Mouse (Mus musculus) hindbrain, embryonic 12.5 days (tissue): Measurements from ENCODE around the gene Iffo1. TPM values are rescaled to one million over a fixed set of nuclear protein-coding genes. Genes with fewer than 3 reads are reported as not detected.

Experiments
- ATAC-seq: fragments of 200-750 bp; cut with Nextera tagmentation; 2 replicates; pipeline ENCODE4 v1.8.0; 2017; ENCODE audit warnings: moderate TSS enrichment; ENCODE audit not compliant: low FRiP score
- H3K27ac ChIP-seq: fragments of 300-500 bp; sonication (generic); 2 replicates; pipeline ENCODE4 v1.5.1; 2016; ENCODE audit warnings: mild to moderate bottlenecking
- H3K27me3 ChIP-seq: fragments of 300-500 bp; sonication (generic); 2 replicates; pipeline ENCODE4 v1.6.1; 2016; ENCODE audit warnings: mild to moderate bottlenecking
- H3K36me3 ChIP-seq: fragments of 300-500 bp; sonication (generic); 2 replicates; pipeline ENCODE4 v1.6.1; 2016; ENCODE audit warnings: mild to moderate bottlenecking
- H3K4me1 ChIP-seq: fragments of 300-500 bp; sonication (generic); 2 replicates; pipeline ENCODE4 v1.6.1; 2016
- H3K4me2 ChIP-seq: fragments of 300-500 bp; sonication (generic); replicated peaks from 2 replicates; pipeline ENCODE4 v1.6.1; 2016; ENCODE audit warnings: mild to moderate bottlenecking
- H3K4me3 ChIP-seq: fragments of 300-500 bp; sonication (generic); 2 replicates; pipeline ENCODE4 v1.5.1; 2016; ENCODE audit warnings: mild to moderate bottlenecking
- H3K9ac ChIP-seq: fragments of 300-500 bp; sonication (generic); 2 replicates; pipeline ENCODE4 v1.6.1; 2016; ENCODE audit warnings: mild to moderate bottlenecking, moderate library complexity
- H3K9me3 ChIP-seq: fragments of 300-500 bp; sonication (generic); replicated peaks from 2 replicates; pipeline ENCODE4 v1.6.1; 2016; ENCODE audit warnings: mild to moderate bottlenecking
- WGBS: fragments of 180-500 bp; shearing (Covaris S2); methylation state at CpG from one replicate; pipeline ENCODE4 v1.1.7; 2016; 5-methylcytosine and 5-hydroxymethylcytosine counted together
- polyA plus RNA-seq: library from polyadenylated mRNA; unstranded; fragments of >200 nt; fragmentation: Nextera tagmentation; extraction: Ambion mirVana; gene quantifications from 2 replicates; pipeline ENCODE4 v1.2.1, GENCODE M21; 2016

The Iffo1 gene
- polyA plus RNA-seq: 19.2 and 21.3 TPM in 2 replicates

DNA sequence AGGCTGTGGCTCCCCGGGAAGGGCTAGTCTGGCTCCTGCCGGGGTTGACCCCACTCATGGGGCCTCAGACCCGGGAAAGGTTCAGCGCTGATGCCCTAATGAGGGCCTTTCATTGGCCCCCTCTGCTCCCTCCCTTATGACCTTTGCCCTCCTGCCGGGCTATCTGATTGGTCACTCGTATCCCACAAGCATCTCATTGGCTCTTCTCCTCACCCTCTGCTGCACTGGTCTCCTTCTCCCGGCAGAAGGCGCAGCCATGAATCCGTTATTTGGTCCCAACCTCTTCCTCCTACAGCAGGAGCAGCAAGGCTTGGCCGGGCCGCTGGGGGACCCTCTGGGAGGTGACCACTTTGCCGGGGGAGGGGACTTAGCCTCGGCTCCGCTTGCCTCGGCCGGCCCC lies at the start of gene Iffo1:
Iffo1 (plus strand) TSS at position 241 of the 400 bp plus-strand sequence.
- Histone ChIP-seq H3K27ac (peak within 1 kb of the TSS; percentile 93), H3K9me3 (no peaks in the 10 kb centered on the region), H3K9ac (peak within 1 kb of the TSS; percentile 83), H3K36me3 (peaks cover 35% of the 10 kb centered on the region), H3K4me1 (peaks cover 46% of the 10 kb centered on the region), H3K27me3 (no peaks in the 10 kb centered on the region), H3K4me2 (peak within 1 kb of the TSS; percentile 72), H3K4me3 (peak within 1 kb of the TSS; percentile 76)
- ATAC-seq: peak; percentile 95
- WGBS: under 1% methylated on average over 16 of the region's 16 CpGs

DNA sequence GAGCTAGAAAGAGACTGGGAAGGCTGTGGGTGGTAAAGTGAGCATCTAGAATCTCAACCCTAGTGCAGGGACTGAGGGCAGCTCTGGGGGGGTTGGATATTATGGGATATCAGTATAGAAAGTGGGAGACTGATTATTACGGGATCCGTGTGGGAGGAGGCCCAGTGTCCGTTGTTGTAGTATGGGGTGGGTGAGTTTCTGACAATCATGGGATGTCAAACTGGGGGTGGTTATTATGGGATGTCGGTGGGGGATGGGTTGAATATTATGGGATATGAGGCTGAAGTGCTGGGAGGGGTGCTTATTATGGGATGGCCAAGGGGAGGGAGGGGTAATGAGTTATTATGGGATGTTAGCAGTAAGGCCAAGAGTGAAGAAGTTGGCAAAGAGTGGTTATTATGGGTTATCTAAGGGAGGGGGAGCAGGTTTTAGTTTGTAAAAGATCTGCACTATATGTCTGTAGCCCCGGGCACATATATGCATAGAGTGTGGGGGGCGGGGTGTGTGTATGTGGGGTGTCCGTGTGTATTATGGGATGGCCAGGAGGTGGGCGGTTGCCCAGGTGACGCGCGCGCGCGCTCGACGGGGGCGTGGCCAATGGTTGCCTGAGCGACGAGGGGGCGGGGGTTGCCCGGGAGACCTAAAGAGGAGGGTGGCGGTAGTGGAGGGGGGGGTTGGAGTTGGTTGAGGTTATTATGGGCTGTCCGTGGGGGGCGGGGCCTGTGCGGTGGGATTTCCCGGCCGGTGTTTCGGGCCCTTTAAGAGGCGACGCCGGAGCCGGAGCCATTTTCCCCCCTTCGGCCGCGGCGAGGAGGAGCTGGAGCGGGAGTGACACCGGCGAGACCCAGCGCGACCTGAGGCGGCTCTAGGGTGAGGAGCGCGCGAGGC lies 49.4 kb upstream of the Iffo1 start, which contains the start of gene Chd4:
Chd4 (plus strand) TSS at position 591 of the 888 bp plus-strand sequence.
- 2% methylated on average over 35 of the region's 45 CpGs for WGBS
- ATAC-seq: peak; percentile 78
- no peaks in the 10 kb centered on the region for H3K9me3 ChIP-seq
- H3K27me3 ChIP-seq: no peaks in the 10 kb centered on the region
- H3K27ac ChIP-seq: peak within 1 kb of the TSS; percentile 98
- H3K9ac ChIP-seq: peak within 1 kb of the TSS; percentile 97
- peak within 1 kb of the TSS; percentile 98 for H3K4me3 ChIP-seq
- H3K4me1 ChIP-seq: peaks cover 36% of the 10 kb centered on the region
- H3K4me2 ChIP-seq: peak within 1 kb of the TSS; percentile 96
- H3K36me3 ChIP-seq: peaks cover 28% of the 10 kb centered on the region

DNA sequence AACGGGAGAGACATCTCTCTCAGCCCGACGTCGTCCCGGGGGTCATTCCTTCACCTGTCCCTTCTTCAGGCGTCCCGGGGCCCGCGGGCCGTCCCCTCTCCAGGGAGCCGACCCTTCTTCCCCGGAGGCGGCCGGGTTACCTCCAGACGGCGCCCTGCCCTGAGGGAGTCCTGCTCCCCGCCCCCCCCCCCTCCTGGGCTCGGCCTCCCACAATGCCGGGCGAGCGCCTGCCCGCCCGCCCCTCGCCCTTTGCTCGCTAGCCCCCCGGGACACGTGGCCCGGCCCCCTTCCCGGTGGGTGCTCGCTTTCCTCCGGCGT lies 48.8 kb upstream of the Iffo1 start:
- Histone ChIP-seq H3K27me3 (no peaks in the 10 kb centered on the region), H3K9ac (peak overlapping the region; percentile 97), H3K4me2 (peak overlapping the region; percentile 96), H3K27ac (peak overlapping the region; percentile 98), H3K4me1 (peaks cover 30% of the 10 kb centered on the region), H3K9me3 (no peaks in the 10 kb centered on the region), H3K36me3 (peaks cover 34% of the 10 kb centered on the region), H3K4me3 (peak overlapping the region; percentile 98)
- no peak; the same call in 1 of the 2 replicates for ATAC-seq
- under 1% methylated on average over 26 of the region's 32 CpGs for WGBS

DNA sequence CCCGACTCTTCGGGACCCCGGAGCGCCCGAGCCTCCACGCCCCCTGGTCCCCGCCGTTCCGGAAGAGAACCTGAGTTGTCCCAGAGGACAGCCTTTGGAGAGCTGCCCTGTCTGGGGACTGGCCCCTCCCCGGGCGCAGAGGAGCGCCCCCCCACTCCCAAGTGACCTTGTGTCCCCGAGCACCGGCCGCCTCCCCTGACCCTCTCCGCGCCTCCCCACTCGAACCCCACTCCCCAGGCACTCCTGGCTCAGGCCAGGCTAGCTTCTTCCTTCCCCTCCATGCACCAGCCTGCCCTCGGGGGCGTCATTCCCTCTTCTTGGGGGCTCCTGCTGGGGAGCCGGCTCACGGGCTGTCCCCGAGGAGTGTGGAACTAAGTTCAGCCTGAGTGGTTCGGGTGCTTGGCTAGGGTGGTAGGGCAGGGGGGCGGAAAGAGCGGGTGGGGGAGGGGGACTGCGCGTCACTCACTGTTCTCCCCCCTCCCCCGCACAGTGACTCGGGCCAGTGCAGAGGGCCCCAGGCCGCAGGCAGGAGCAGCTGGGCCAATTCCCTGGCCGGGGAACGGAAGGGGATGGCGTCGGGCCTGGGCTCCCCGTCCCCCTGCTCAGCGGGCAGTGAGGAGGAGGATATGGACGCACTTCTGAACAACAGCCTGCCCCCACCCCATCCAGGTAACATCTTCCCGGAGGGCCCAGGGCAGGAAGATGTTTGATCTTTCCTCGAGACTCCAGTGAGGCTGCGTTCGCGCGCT lies 48.3 kb upstream of the Iffo1 start:
- peaks cover 39% of the 10 kb centered on the region for H3K36me3 ChIP-seq
- no peaks in the 10 kb centered on the region for H3K9me3 ChIP-seq
- 2% methylated on average over 30 of the region's 44 CpGs for WGBS
- ATAC-seq: peak; percentile 51
- no peaks in the 10 kb centered on the region for H3K27me3 ChIP-seq
- peak overlapping the region; percentile 98 for H3K4me3 ChIP-seq
- H3K4me1 ChIP-seq: peaks cover 30% of the 10 kb centered on the region
- H3K4me2 ChIP-seq: peak overlapping the region; percentile 96
- H3K9ac ChIP-seq: peak overlapping the region; percentile 97
- H3K27ac ChIP-seq: peak overlapping the region; percentile 98

DNA sequence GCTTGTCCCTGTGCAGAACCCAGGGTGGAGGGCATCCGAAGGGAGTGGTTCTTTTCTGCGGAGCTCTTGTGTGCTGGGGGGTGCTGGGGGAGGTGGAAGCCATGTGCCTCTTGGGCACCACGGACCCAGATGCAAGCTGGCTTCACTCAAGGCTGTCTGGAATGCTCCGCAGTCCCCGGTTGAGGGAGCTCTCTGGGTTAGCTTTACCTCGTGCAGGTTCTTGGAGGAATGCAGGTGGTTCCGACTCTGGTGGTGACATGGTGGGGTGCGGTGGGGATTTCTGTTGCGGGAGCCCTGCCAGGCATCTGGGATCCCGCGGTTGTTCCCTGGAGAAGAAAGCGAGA lies 47.7 kb upstream of the Iffo1 start:
- Histone ChIP-seq H3K9ac (peak overlapping the region; percentile 97), H3K4me1 (peaks cover 30% of the 10 kb centered on the region), H3K4me2 (peak overlapping the region; percentile 96), H3K4me3 (peak overlapping the region; percentile 98), H3K36me3 (peaks cover 45% of the 10 kb centered on the region), H3K27me3 (no peaks in the 10 kb centered on the region), H3K9me3 (no peaks in the 10 kb centered on the region), H3K27ac (peak overlapping the region; percentile 98)
- 2% methylated on average over 12 of the region's 12 CpGs for WGBS
- peak; percentile 2; the same call in 1 of the 2 replicates for ATAC-seq

DNA sequence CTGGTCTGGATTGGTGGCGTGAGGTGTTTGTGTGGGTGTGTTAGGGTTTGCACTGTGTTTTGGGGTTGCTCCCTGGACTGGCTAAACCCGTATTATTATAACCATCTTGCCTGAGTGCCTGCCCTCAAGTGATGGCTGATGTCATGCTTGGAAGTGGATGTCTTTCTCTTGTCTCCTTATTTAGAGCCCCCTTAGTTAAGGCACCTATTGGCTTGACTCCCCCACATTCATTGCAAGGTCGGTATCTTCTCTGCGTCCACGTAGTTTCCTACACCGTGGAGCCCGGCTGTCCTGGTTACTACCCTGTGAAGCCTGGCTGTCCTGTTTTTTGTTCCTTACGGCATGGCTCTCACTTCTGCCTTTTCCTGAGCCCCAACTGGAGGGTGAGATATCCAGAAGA lies 47.1 kb upstream of the Iffo1 start:
- no peak for ATAC-seq
- Histone ChIP-seq H3K27ac (peak overlapping the region; percentile 98; the same call in 1 of the 2 replicates), H3K36me3 (peaks cover 51% of the 10 kb centered on the region), H3K4me3 (peak overlapping the region; percentile 98), H3K27me3 (no peaks in the 10 kb centered on the region), H3K9ac (peak overlapping the region; percentile 97), H3K4me1 (peaks cover 30% of the 10 kb centered on the region), H3K9me3 (no peaks in the 10 kb centered on the region), H3K4me2 (peak overlapping the region; percentile 96)
- WGBS: 59% methylated on average over 8 of the region's 8 CpGs

DNA sequence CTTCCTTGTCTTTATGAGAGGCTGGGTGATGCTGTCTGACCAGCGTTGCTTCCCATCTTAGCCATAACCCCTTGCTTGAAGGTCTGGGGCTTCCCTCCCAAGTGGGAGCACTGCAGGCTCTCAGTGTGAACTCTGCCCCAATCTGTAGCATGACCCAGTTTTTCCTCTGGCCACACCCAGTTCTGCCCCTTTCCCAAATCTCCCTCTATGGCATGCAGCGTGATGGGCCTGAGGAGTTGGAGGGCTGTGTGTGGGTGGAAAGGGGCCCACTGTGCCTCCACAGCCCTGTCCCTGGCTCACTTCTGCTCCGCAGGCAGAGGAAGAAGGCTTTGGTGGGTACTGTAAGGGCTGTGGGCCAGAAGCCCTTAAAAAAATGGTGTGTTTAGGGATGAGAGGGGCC lies 46.5 kb upstream of the Iffo1 start:
- peak overlapping the region; percentile 96 for H3K4me2 ChIP-seq
- H3K4me1 ChIP-seq: peaks cover 30% of the 10 kb centered on the region
- no peaks in the 10 kb centered on the region for H3K9me3 ChIP-seq
- ATAC-seq: no peak
- peak overlapping the region; percentile 97 for H3K9ac ChIP-seq
- WGBS: 59% methylated on average over 3 of the region's 3 CpGs
- peak overlapping the region; percentile 98 for H3K4me3 ChIP-seq
- peak overlapping the region; percentile 86 for H3K27ac ChIP-seq
- H3K27me3 ChIP-seq: no peaks in the 10 kb centered on the region
- H3K36me3 ChIP-seq: peaks cover 54% of the 10 kb centered on the region

DNA sequence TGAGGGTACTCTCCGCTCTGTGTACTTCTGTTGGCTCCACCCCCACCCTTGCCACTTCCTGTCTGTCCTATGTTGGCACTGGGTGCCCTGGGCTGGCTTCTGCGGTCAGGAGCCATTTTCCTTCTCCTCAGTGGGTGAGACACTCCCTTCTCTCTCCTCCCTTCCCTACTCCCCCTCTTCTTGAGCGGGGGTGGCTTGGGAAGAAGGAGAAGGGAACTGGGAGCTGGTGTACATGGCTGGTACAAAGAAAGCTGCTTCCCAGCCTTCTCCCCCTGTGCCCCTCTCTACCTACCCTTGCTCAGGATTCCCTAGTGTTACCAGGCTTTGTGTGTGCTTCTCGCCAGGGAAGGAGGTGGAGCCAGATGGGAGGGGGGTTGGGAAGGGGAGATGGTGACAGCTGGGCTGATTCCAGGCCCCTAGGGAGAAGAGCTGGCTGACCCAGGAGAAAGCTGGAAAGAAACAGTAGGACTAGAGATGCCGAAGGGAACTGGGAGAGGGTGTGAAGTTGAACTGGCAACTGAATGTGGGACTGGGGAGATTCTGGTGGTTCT lies 45.5 kb upstream of the Iffo1 start:
- Histone ChIP-seq H3K4me1 (peaks cover 30% of the 10 kb centered on the region), H3K27ac (peak overlapping the region; percentile 86), H3K9ac (peak overlapping the region; percentile 97), H3K36me3 (peaks cover 61% of the 10 kb centered on the region), H3K27me3 (no peaks in the 10 kb centered on the region), H3K9me3 (no peaks in the 10 kb centered on the region), H3K4me2 (peak overlapping the region; percentile 96), H3K4me3 (peak overlapping the region; percentile 98)
- WGBS: 41% methylated on average over 5 of the region's 5 CpGs
- no peak for ATAC-seq

DNA sequence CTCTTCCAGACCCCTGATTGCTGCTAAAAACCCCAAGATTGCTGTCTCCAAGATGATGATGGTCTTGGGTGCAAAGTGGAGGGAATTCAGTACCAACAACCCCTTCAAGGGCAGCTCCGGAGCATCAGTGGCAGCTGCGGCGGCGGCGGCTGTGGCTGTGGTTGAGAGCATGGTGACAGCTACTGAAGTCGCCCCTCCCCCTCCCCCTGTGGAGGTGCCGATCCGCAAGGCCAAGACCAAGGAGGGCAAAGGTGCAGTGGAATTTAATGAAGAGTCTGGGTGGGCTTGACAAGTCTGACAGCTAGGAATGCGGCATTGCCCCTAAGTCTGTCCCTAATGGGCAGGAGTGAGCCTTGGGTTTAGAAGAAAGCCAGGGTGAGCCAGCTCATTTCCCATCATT lies 43.6 kb upstream of the Iffo1 start:
- ATAC-seq: no peak
- WGBS: 81% methylated on average over 9 of the region's 9 CpGs
- no peaks in the 10 kb centered on the region for H3K9me3 ChIP-seq
- peaks cover 80% of the 10 kb centered on the region for H3K36me3 ChIP-seq
- H3K4me2 ChIP-seq: no peak overlapping the region
- no peaks in the 10 kb centered on the region for H3K27me3 ChIP-seq
- H3K9ac ChIP-seq: no peak overlapping the region
- no peak overlapping the region for H3K27ac ChIP-seq
- no peak overlapping the region for H3K4me3 ChIP-seq
- H3K4me1 ChIP-seq: peaks cover 30% of the 10 kb centered on the region

DNA sequence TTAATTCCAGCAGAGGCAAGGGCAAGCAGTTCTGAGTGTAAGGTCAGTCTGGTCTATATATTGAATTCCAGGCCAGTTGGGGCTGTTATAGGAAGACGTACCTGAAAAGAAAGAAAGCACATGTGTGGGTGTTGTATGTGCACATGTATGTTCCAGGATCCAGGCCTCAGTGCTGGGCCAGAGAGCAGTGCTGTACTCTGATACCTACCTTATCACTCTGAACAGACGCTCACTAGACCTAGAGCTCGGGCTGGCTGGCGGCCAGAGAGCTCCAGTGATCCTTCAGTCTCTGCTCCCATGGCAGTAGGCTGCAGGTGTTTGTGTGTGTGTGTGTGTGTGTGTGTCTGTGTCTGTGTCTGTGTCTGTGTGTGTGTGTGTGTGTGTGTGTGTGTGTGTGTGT lies 40.8 kb upstream of the Iffo1 start:
- WGBS: 98% methylated on average over 4 of the region's 4 CpGs
- H3K27me3 ChIP-seq: no peaks in the 10 kb centered on the region
- peaks cover 11% of the 10 kb centered on the region for H3K4me1 ChIP-seq
- H3K27ac ChIP-seq: no peak overlapping the region
- no peak overlapping the region for H3K9ac ChIP-seq
- no peak for ATAC-seq
- H3K9me3 ChIP-seq: no peaks in the 10 kb centered on the region
- no peak overlapping the region for H3K4me2 ChIP-seq
- peaks cover 94% of the 10 kb centered on the region for H3K36me3 ChIP-seq
- no peak overlapping the region for H3K4me3 ChIP-seq

DNA sequence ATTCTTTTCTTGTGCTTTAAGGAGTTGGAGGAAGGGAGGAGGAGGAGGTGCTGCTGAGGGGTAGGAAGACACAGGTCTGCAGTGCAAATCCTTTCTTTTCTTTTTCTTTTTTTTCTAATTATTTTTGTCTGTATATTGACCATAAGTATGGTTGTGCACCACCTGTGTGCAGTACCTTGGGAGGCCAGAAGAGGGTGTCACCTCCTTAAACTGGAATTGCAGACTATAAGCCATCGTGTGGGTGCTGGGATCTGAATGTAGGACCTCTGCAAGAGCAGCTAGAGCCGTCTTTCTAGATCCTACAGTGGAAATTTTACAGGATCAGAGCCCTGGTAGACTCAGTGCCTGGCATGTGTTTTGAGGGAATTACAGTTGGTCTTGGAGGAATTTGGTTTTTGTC lies 37.3 kb upstream of the Iffo1 start:
- Histone ChIP-seq H3K36me3 (peaks cover 94% of the 10 kb centered on the region), H3K9me3 (no peaks in the 10 kb centered on the region), H3K27me3 (no peaks in the 10 kb centered on the region), H3K4me2 (no peak overlapping the region), H3K4me1 (no peaks in the 10 kb centered on the region), H3K27ac (no peak overlapping the region), H3K9ac (no peak overlapping the region), H3K4me3 (no peak overlapping the region)
- no peak for ATAC-seq
- 97% methylated on average over 2 of the region's 2 CpGs for WGBS

DNA sequence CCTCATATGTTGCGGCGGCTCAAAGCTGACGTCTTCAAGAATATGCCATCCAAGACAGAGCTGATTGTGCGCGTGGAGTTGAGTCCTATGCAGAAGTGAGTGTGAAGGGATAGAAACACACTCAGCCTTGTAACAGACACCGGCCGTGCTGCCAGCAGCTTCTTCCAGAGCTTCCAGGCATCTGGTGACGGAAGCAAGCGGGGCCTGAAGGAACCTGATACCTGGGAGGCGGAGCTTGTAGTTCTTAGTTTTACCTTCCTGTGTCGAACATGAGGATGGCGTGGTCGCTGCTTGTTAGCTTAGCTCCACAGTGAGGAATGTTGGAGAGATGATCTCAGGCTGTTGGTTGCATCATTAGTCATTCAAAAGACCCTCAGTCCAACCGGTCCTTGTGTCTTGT lies 35.7 kb upstream of the Iffo1 start:
- Histone ChIP-seq H3K27me3 (no peaks in the 10 kb centered on the region), H3K4me2 (no peak overlapping the region), H3K9ac (no peak overlapping the region), H3K9me3 (no peaks in the 10 kb centered on the region), H3K27ac (no peak overlapping the region), H3K4me1 (no peaks in the 10 kb centered on the region), H3K4me3 (no peak overlapping the region), H3K36me3 (peaks cover 99% of the 10 kb centered on the region)
- 91% methylated on average over 14 of the region's 14 CpGs for WGBS
- ATAC-seq: no peak
